Mouse (Mus musculus) heart, embryonic 16.5 days (tissue): Measurements from ENCODE around the gene Nfkbid. TPM values are rescaled to one million over a fixed set of nuclear protein-coding genes. Genes with fewer than 3 reads are reported as not detected.
"Not testable (repeated sequence)": the region's sequence is repeated elsewhere in the genome, so short reads cannot be mapped to it uniquely, and the experiment has no call there.

Experiments used
- ATAC-seq: fragments of 200-750 bp; cut with Nextera tagmentation; replicated peaks from 2 replicates; pipeline ENCODE4 v1.8.0; 2017; ENCODE audit warnings: moderate number of reproducible peaks; ENCODE audit not compliant: insufficient read depth, low FRiP score; ENCODE audit errors: extremely low read depth
- H3K27ac ChIP-seq: fragments of 300-500 bp; sonication (generic); 2 replicates; pipeline ENCODE4 v1.5.1; 2014; ENCODE audit warnings: mild to moderate bottlenecking, low read length, control low read depth, moderate library complexity
- H3K27me3 ChIP-seq: fragments of 300-500 bp; sonication (generic); 2 replicates; pipeline ENCODE4 v1.6.1; 2014; ENCODE audit warnings: low read length, mixed read lengths; ENCODE audit not compliant: control insufficient read depth, insufficient read depth
- H3K36me3 ChIP-seq: fragments of 300-500 bp; sonication (generic); 2 replicates; pipeline ENCODE4 v1.6.1; 2014; ENCODE audit not compliant: control insufficient read depth, insufficient read depth
- H3K4me1 ChIP-seq: fragments of 300-500 bp; sonication (generic); 2 replicates; pipeline ENCODE4 v1.6.1; 2014; ENCODE audit warnings: low read length, mixed read lengths; ENCODE audit not compliant: control insufficient read depth, insufficient read depth
- H3K4me2 ChIP-seq: fragments of 300-500 bp; sonication (generic); 2 replicates; pipeline ENCODE4 v1.6.1; 2014; ENCODE audit warnings: low read depth, mild to moderate bottlenecking, control low read depth, low read length
- H3K4me3 ChIP-seq: fragments of 300-500 bp; sonication (generic); 2 replicates; pipeline ENCODE4 v1.5.1; 2014; ENCODE audit warnings: mild to moderate bottlenecking, control low read depth, low read length
- H3K9ac ChIP-seq: fragments of 300-500 bp; sonication (generic); 2 replicates; pipeline ENCODE4 v1.6.1; 2014; ENCODE audit warnings: low read length, control low read depth
- H3K9me3 ChIP-seq: fragments of 300-500 bp; sonication (generic); replicated peaks from 2 replicates; pipeline ENCODE4 v1.6.1; 2016; ENCODE audit warnings: low read length; ENCODE audit not compliant: control insufficient read depth
- WGBS: fragments of 180-500 bp; shearing (Covaris S2); extraction: QIAGEN DNeasy Blood & Tissue Kit; methylation state at CpG from one replicate; pipeline ENCODE4 v1.1.7; 2014; 5-methylcytosine and 5-hydroxymethylcytosine counted together
- polyA plus RNA-seq: library from polyadenylated mRNA; unstranded; fragments of >200 nt; fragmentation: Nextera tagmentation; extraction: Ambion mirVana; gene quantifications from 2 replicates; pipeline ENCODE4 v1.2.1, GENCODE M21; 2015

The Nfkbid gene
- polyA plus RNA-seq, 1 experiment from 2014 or later, result 1.8 TPM

DNA sequence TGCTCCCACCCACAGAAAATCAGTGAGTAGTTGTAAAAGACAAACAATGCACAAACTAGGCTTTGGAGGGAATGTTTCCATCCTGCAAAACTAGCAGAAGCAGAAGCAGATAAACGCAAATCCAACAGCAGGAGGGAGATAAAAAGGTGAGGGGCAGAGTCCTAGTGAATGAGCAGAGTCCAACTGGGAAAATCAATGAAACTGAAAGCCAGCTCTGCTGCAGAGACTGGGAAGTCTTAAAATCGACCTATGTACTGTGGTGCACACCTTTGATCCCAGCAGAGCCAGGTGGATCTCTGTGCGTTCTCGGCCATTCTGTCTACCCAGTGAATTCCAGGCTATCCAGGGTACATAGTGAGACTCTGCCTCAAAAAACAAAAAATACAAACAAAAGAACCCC, 53.5 kb downstream of the Nfkbid start:
- no peaks in the 10 kb centered on the region for H3K9me3 ChIP-seq
- 0 out of 2 replicates have a peak, but pooled peaks cover 3% of the 10 kb centered on the region for H3K4me1 ChIP-seq
- H3K4me2 ChIP-seq, result no peak overlapping the region
- peaks cover 7% of the 10 kb centered on the region for H3K27me3 ChIP-seq
- 55% methylated on average over 4 of the region's 4 CpGs for WGBS
- no peak overlapping the region for H3K27ac ChIP-seq
- H3K4me3 ChIP-seq, result no peak overlapping the region
- ATAC-seq, result no peak
- H3K9ac ChIP-seq, result no peak overlapping the region
- no peaks in the 10 kb centered on the region for H3K36me3 ChIP-seq

DNA sequence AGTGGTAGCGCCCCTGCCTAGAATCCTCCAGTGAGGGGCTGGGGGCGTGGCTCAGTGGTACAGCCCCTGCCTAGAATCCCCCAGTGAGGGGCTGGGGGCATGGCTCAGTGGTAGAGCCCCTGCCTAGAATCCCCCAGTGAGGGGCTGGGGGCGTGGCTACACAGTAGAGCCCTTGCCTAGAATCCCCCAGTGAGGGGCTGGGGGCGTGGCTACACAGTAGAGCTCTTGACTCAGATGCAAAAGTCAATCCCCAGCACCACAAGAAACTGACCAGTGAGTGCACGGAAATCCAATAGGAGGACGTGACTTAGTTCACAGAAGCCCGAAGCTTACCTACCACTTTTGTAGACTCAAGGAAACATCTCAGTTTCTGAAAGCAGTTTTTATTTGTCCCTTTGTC, 54.6 kb downstream of the Nfkbid start:
- H3K4me3 ChIP-seq, H3K36me3 ChIP-seq, H3K27ac ChIP-seq, H3K27me3 ChIP-seq, ATAC-seq, H3K4me1 ChIP-seq, H3K9me3 ChIP-seq, H3K9ac ChIP-seq, H3K4me2 ChIP-seq: not testable (repeated sequence)
- 83% methylated on average over 7 of the region's 7 CpGs for WGBS

DNA sequence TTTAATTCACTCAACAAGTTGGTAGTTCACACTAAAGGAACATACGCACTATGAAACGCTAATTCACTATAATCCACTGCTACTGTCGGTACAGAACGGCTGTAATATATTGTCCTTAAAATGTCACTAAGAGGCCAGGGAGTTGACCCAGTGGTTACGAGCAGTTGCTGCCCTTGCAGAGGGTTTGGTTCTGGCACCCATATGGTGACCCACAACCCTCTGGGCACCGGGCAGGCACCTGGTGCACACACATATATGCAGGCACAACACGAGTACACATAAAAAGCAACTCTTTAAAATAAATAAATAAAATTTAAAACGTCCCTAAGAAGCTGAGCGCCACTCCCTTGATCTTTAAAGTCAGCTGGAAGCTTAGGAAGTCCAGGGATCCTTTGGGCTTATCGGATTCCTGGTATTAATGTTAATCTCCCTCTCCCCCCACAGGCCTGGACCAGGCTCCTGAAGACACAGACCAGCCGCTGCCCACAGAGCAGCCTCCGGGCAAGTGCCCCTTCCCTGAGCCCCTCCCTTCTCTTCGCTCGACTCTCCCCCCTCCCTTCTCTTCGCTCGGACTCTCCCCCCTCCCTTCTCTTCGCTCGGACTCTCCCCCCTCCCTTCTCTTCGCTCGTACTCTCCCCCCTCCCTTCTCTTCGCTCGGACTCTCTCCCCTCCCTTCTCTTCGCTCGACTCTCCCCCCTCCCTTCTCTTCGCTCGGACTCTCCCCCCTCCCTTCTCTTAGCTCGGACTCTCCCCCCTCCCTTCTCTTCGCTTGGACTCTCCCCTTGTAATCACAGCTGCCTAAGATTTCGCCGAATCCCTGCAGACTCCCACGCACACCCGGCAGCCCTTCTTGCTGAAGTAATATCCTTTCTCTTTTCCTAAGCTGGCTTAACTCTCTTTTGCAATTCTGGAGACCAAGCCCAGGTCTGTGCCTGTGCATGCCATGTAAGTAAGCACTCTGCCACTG, 56.2 kb downstream of the Nfkbid start:
- 9% methylated on average over 32 of the region's 32 CpGs for WGBS
- 0 out of 2 replicates have a peak, but pooled peaks cover 3% of the 10 kb centered on the region for H3K4me1 ChIP-seq

More for the DNA sequence above, 56.2 kb downstream of the Nfkbid start:
- no peak overlapping the region for H3K27ac ChIP-seq
- H3K9ac ChIP-seq, result no peak overlapping the region
- peak overlapping the region; percentile 59 for H3K4me2 ChIP-seq
- H3K27me3 ChIP-seq, result peaks cover 11% of the 10 kb centered on the region
- no peak for ATAC-seq
- no peaks in the 10 kb centered on the region for H3K36me3 ChIP-seq
- H3K4me3 ChIP-seq, result peak overlapping the region; percentile 24; the same call in 1 of the 2 replicates
- H3K9me3 ChIP-seq, result no peaks in the 10 kb centered on the region

Other genes starting within 250 kb of the Nfkbid start
- 506 and 580 TPM in 2 replicates for gene Cox7a1, start 237.6 kb upstream of the Nfkbid start, polyA plus RNA-seq
- gene Capns1, start 222.9 kb upstream of the Nfkbid start, polyA plus RNA-seq, result 85.4 and 87.7 TPM in 2 replicates
- gene Polr2i, start 189.8 kb upstream of the Nfkbid start, polyA plus RNA-seq, result 112 TPM in 2 replicates
- 134 and 154 TPM in 2 replicates for gene Tbcb, start 189.5 kb upstream of the Nfkbid start, polyA plus RNA-seq
- 0.20 TPM in 1 of 2 replicates, not detected in the other for gene Ovol3, start 186.0 kb upstream of the Nfkbid start, polyA plus RNA-seq
- 0.29 and 0.47 TPM in 2 replicates for gene Thap8, start 141.6 kb upstream of the Nfkbid start, polyA plus RNA-seq
- 6.9 and 8.1 TPM in 2 replicates for gene Wdr62, start 141.3 kb upstream of the Nfkbid start, polyA plus RNA-seq
- 7.0 and 8.0 TPM in 2 replicates for gene Clip3, start 130.0 kb upstream of the Nfkbid start, polyA plus RNA-seq
- gene Alkbh6, start 113.0 kb upstream of the Nfkbid start, polyA plus RNA-seq, result 62.0 and 67.1 TPM in 2 replicates
- gene Syne4, start 106.9 kb upstream of the Nfkbid start, polyA plus RNA-seq, result 9.2 and 10.0 TPM in 2 replicates
- 3.6 and 7.3 TPM in 2 replicates for gene E130208F15Rik, start 100.0 kb upstream of the Nfkbid start, polyA plus RNA-seq
- 12.0 and 17.0 TPM in 2 replicates for gene Sdhaf1, start 97.8 kb upstream of the Nfkbid start, polyA plus RNA-seq
- 1.2 and 1.4 TPM in 2 replicates for gene Lrfn3, start 59.0 kb upstream of the Nfkbid start, polyA plus RNA-seq
- 32.2 and 34.7 TPM in 2 replicates for gene Tyrobp, start 8.0 kb upstream of the Nfkbid start, polyA plus RNA-seq
- gene Hcst, start 1.9 kb upstream of the Nfkbid start, polyA plus RNA-seq, result 2.2 and 4.6 TPM in 2 replicates
- 11.1 and 13.5 TPM in 2 replicates for gene Aplp1, start 23.8 kb downstream of the Nfkbid start, polyA plus RNA-seq
- gene Kirrel2, start 36.0 kb downstream of the Nfkbid start, polyA plus RNA-seq, result 0.15 and 0.20 TPM in 2 replicates
- 0.19 TPM in 1 of 2 replicates, not detected in the other for gene Nphs1, start 36.6 kb downstream of the Nfkbid start, polyA plus RNA-seq
- 0.09 TPM in 1 of 2 replicates, not detected in the other for gene Prodh2, start 71.9 kb downstream of the Nfkbid start, polyA plus RNA-seq
- 7.3 and 8.2 TPM in 2 replicates for gene Arhgap33, start 113.3 kb downstream of the Nfkbid start, polyA plus RNA-seq
- 204 and 205 TPM in 2 replicates for gene Hspb6, start 130.4 kb downstream of the Nfkbid start, polyA plus RNA-seq
- gene Proser3, start 130.6 kb downstream of the Nfkbid start, polyA plus RNA-seq, result 6.6 and 8.4 TPM in 2 replicates
- gene Lin37, start 138.1 kb downstream of the Nfkbid start, polyA plus RNA-seq, result 33.6 and 40.1 TPM in 2 replicates
- 102 and 104 TPM in 2 replicates for gene U2af1l4, start 141.6 kb downstream of the Nfkbid start, polyA plus RNA-seq
- gene Gm49396, start 141.6 kb downstream of the Nfkbid start, polyA plus RNA-seq, result 11.4 and 12.0 TPM in 2 replicates
- 111 and 123 TPM in 2 replicates for gene Psenen, start 141.9 kb downstream of the Nfkbid start, polyA plus RNA-seq
- gene Igflr1, start 143.7 kb downstream of the Nfkbid start, polyA plus RNA-seq, result 3.9 and 5.3 TPM in 2 replicates
- gene Kmt2b, start 167.0 kb downstream of the Nfkbid start, polyA plus RNA-seq, result 4.2 TPM in 2 replicates
- gene Zbtb32, start 177.2 kb downstream of the Nfkbid start, polyA plus RNA-seq, result 0.24 and 0.51 TPM in 2 replicates
- gene Upk1a, start 191.1 kb downstream of the Nfkbid start, polyA plus RNA-seq, result 0.47 and 0.49 TPM in 2 replicates
- 1,996 and 2,229 TPM in 2 replicates for gene Cox6b1, start 204.4 kb downstream of the Nfkbid start, polyA plus RNA-seq
- gene Etv2, start 214.1 kb downstream of the Nfkbid start, polyA plus RNA-seq, result not detected in 2 replicates
- 84.5 and 85.8 TPM in 2 replicates for gene Rbm42, start 228.6 kb downstream of the Nfkbid start, polyA plus RNA-seq
- 32.2 and 32.6 TPM in 2 replicates for gene Haus5, start 243.3 kb downstream of the Nfkbid start, polyA plus RNA-seq
- not detected in 2 replicates for gene Pmis2, start 249.9 kb downstream of the Nfkbid start, polyA plus RNA-seq